Mouse (Mus musculus) embryonic facial prominence, embryonic 10.5 days (tissue): Measurements from ENCODE around the gene H2-M11. TPM values are rescaled to one million over a fixed set of nuclear protein-coding genes. Genes with fewer than 3 reads are reported as not detected.

Source experiments
- DNase-seq: peaks from one replicate; pipeline ENCODE4 v3.0.0-alpha.2; 2017; ENCODE audit warnings: low spot score
- H3K27ac ChIP-seq: fragments of 300-500 bp; sonication (generic); replicated peaks from 2 replicates; pipeline ENCODE4 v1.5.1; 2016; ENCODE audit warnings: mild to moderate bottlenecking
- H3K27me3 ChIP-seq: fragments of 300-500 bp; sonication (generic); replicated peaks from 2 replicates; pipeline ENCODE4 v1.6.1; 2016; ENCODE audit warnings: low read depth, mild to moderate bottlenecking; ENCODE audit not compliant: poor library complexity, severe bottlenecking
- H3K36me3 ChIP-seq: fragments of 300-500 bp; sonication (generic); replicated peaks from 2 replicates; pipeline ENCODE4 v1.6.1; 2016; ENCODE audit warnings: mild to moderate bottlenecking, moderate library complexity
- H3K4me1 ChIP-seq: fragments of 300-500 bp; sonication (generic); 2 replicates; pipeline ENCODE4 v1.6.1; 2016
- H3K4me3 ChIP-seq: fragments of 300-500 bp; sonication (generic); 2 replicates; pipeline ENCODE4 v1.5.1; 2016; ENCODE audit warnings: mild to moderate bottlenecking, moderate library complexity
- H3K9me3 ChIP-seq: fragments of 300-500 bp; sonication (generic); 2 replicates; pipeline ENCODE4 v1.6.1; 2016; ENCODE audit warnings: mild to moderate bottlenecking
- WGBS: fragments of 180-500 bp; shearing (Covaris S2); methylation state at CpG from one replicate; pipeline ENCODE4 v1.1.7; 2016; 5-methylcytosine and 5-hydroxymethylcytosine counted together
- polyA plus RNA-seq: library from polyadenylated mRNA; unstranded; fragments of >200 nt; fragmentation: Nextera tagmentation; extraction: Ambion mirVana; gene quantifications from 2 replicates; pipeline ENCODE4 v1.2.1, GENCODE M21; 2016

H2-M11 gene
- not detected in 2 replicates for polyA plus RNA-seq

DNA sequence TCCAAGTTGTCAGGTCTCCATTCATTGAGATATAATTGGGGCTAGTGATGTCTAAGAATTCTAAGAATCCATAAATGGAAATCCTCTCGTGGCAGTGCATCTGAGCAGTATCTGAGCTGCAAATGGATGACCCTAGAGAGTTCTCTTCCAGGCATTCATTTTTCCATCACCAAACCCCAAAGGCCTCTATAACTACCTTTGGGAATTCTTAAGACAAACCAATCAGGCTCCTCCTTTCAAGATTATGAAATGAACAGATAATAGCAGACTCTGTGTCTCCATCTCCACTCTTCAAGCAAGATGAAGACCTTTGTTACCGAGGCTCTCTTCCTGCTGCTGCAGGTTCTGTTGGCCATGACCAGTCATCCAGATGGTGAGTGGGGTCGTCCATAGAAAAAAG is at the start of gene H2-M11:
TSS of gene H2-M11 (plus strand) at position 301 of the 400 bp plus-strand sequence.
- WGBS = 67% methylated on average over 3 of the region's 3 CpGs
- no peak within 1 kb of the TSS for H3K27ac ChIP-seq

DNA sequence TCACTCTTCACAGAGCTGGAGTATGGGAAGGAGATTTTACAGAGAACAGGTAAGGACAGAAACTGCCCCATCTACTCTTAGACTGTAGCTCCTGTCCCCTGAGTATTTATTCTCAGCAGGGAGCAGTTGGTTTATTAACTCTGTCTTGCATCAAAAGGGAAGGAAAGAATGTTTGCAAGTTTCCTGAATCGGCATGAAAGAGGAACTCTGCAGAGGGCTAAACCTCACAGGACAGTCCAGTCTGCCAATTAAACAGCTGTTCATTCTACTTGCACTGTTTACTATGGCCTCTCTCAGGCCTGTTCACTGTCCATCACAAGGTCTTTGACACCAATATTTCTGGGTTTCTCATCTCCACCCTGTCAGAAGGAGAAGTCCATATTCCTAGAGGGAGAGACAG is 46.4 kb upstream of the H2-M11 start:
- WGBS = 72% methylated on average over 1 of the region's 1 CpGs
- no peak for DNase-seq
- H3K4me1 ChIP-seq = no peaks in the 10 kb centered on the region
- no peaks in the 10 kb centered on the region for H3K36me3 ChIP-seq
- no peaks in the 10 kb centered on the region for H3K27me3 ChIP-seq
- H3K4me3 ChIP-seq = no peak overlapping the region
- H3K27ac ChIP-seq = no peak overlapping the region
- H3K9me3 ChIP-seq = 0 out of 2 replicates have a peak, but pooled peaks cover 3% of the 10 kb centered on the region

More for the DNA sequence above, at the start of gene H2-M11:
- Histone ChIP-seq H3K4me3 (no peak within 1 kb of the TSS), H3K4me1 (no peaks in the 10 kb centered on the region), H3K27me3 (no peaks in the 10 kb centered on the region), H3K9me3 (no peaks in the 10 kb centered on the region), H3K36me3 (no peaks in the 10 kb centered on the region)
- no peak for DNase-seq

DNA sequence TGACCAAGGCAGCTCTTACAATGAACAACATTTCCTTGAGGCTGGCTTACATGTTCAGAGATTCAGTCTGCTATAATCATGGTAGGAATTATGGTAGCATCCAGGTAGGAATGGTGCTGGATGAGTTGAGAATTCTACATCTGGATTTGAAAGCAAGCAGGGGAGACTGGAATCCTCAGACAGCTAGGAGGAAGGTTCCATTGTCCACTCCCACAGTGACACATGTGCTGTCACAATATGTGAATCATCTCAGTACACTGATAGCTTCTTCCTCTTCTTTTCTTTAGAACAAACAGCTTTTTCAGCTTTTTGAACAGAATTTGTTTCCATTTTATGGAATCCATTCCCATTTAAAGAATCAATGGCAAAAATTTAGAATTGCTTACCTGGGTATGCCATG is 43.0 kb upstream of the H2-M11 start:
- no peaks in the 10 kb centered on the region for H3K36me3 ChIP-seq
- H3K4me3 ChIP-seq = no peak overlapping the region
- H3K4me1 ChIP-seq = no peaks in the 10 kb centered on the region
- no peaks in the 10 kb centered on the region for H3K27me3 ChIP-seq
- no peaks in the 10 kb centered on the region for H3K9me3 ChIP-seq
- H3K27ac ChIP-seq = no peak overlapping the region
- DNase-seq = no peak

Other genes with a start within 250 kb of the H2-M11 start
- not detected in 2 replicates for gene H2-M10.1, start 220.9 kb upstream of the H2-M11 start, polyA plus RNA-seq
- not detected in 2 replicates for gene H2-M10.3, start 178.7 kb upstream of the H2-M11 start, polyA plus RNA-seq
- gene H2-M10.4, start 84.7 kb upstream of the H2-M11 start, polyA plus RNA-seq = not detected in 2 replicates
- gene H2-M9, start 95.6 kb downstream of the H2-M11 start, polyA plus RNA-seq = not detected in 2 replicates
- gene H2-M1, start 125.1 kb downstream of the H2-M11 start, polyA plus RNA-seq = not detected in 2 replicates
- gene H2-M10.5, start 225.8 kb downstream of the H2-M11 start, polyA plus RNA-seq = not detected in 2 replicates